Mouse (Mus musculus) lung, adult 2 months (tissue): ENCODE results near the gene Usp46.

Experiments
- CTCF ChIP-seq: fragments of 200-500 bp; IDR thresholded peaks from 2 replicates; pipeline ENCODE4 v1.5.1; 2011; ENCODE audit warnings: mild to moderate bottlenecking, low read length, control low read depth; ENCODE audit not compliant: insufficient read depth
- POLR2A ChIP-seq: fragments of 200-500 bp; IDR thresholded peaks from 2 replicates; pipeline ENCODE4 v1.6.1; 2011; ENCODE audit warnings: low read depth, mild to moderate bottlenecking, control low read depth, low read length, borderline replicate concordance; ENCODE audit errors: extremely low read depth

DNA sequence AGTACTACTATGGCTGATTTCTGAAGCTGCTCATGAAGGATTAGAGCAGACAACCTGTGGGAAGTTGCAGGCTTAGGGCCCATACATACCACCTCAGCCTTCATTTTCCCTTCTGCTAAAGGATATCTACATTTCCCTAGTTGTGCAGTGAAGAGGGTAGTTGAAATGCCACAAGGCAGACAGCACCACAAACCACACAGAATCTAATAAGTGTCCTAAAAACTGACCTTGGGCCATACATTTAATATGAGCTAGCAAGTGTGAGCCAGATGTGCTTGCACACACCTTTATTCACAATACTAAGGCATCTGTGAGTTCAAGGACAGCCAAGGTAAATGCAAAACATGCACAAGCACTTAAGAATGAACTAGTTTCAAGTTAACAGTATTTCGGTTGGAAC is 27.8 kb upstream of the Usp46 start:
- TF ChIP-seq CTCF (no peak), POLR2A (no peak)
